ENCODE assay signal across 23 mouse cellular contexts in genomic region chr3:102270779-102271178, GRCm38 (mm10).
DNase-seq lines count a peak whose midpoint lies in the region; ATAC-seq and TF ChIP-seq lines count a peak whose summit lies in the region.
"Had no signal": no experiment of that assay in that cellular context is flagged by ENCODE, and none has a peak within 500 bp of the region (broad histone marks: within the 10 kb centered on the region; RNA-seq: fewer than 3 reads in every experiment).

No protein-coding gene starts in this region.

- peak; percentile 3 for DNase-seq in testis, postnatal 10 days (ENCODE audit: low spot score)
- DNase-seq in testis, postnatal 14 days (ENCODE audit: low spot score) = no peak
- peak; percentile 9 for DNase-seq in MEL-GATA-1-ER (ENCODE audit: extremely low read depth, low read depth)
- DNase-seq in liver, embryonic 14.5 days (ENCODE audit: low read depth in 3 of 3, low spot score in 3 of 3) = peak; percentile 5 to 6 (median 6)
- no peak for DNase-seq in left cerebral cortex, postnatal 4 days
- DNase-seq in kidney, postnatal 25 days = no peak
- DNase-seq in urinary bladder, postnatal 14 days (ENCODE audit: low spot score) = no peak
- DNase-seq: adrenal gland, adult 8-10 months; cerebellum, adult 2 months; gastrocnemius, adult 2 months; kidney, adult 18-20 months; lung, adult 2 months; lung, postnatal 36 days; right cerebral cortex, postnatal 14 days; thymus, postnatal 14 days had no signal

- H3K4me1 ChIP-seq in liver, embryonic 14.5 days (replicated peaks; ENCODE audit: control insufficient read depth in 2 of 2, insufficient read depth in 2 of 2, low read length in 1 of 2) = peaks cover 0 to 5% of the 10 kb centered on the region in 2 experiments; a peak in 2 of 4 replicates
- H3K4me1 ChIP-seq: hindbrain, embryonic 12.5 days; midbrain, embryonic 15.5 days; neural tube, embryonic 12.5 days had no signal

- no peaks in the 10 kb centered on the region for H3K27me3 ChIP-seq in liver, embryonic 14.5 days (ENCODE audit: control insufficient read depth, insufficient read depth, low read length)
- H3K27me3 ChIP-seq: hindbrain, embryonic 12.5 days; midbrain, embryonic 15.5 days; neural tube, embryonic 12.5 days had no signal

- no peak for TF ChIP-seq CTCF in liver, embryonic 14.5 days (IDR thresholded peaks at IDR 0.05; ENCODE audit: low read depth)

- H3K4me3 ChIP-seq in liver, embryonic 14.5 days (ENCODE audit: insufficient read depth in 1 of 2, low read depth in 2 of 2, low read length in 2 of 2) = no peak overlapping the region
- H3K4me3 ChIP-seq: gastrocnemius, adult 2 months; hindbrain, embryonic 12.5 days; midbrain, embryonic 15.5 days; neural tube, embryonic 12.5 days had no signal

- 46% methylated on average over 6 of the region's 6 CpGs for WGBS in liver, embryonic 14.5 days (ENCODE audit: insufficient replicate concordance)

- H3K9ac ChIP-seq in liver, embryonic 14.5 days (replicated peaks) = no peak overlapping the region
- H3K9ac ChIP-seq: hindbrain, embryonic 12.5 days; midbrain, embryonic 15.5 days; neural tube, embryonic 12.5 days had no signal

- H3K9me3 ChIP-seq in liver, embryonic 14.5 days (ENCODE audit: control insufficient read depth, low read length) = no peaks in the 10 kb centered on the region
- H3K9me3 ChIP-seq: hindbrain, embryonic 12.5 days; midbrain, embryonic 15.5 days; neural tube, embryonic 12.5 days had no signal

- peak; percentile 67 for ATAC-seq in liver, embryonic 14.5 days (ENCODE audit: insufficient read depth)
- ATAC-seq: activated CD4-positive, CD25-positive, alpha-beta regulatory T cell, adult 4 months; CD4-positive, CD25-positive, alpha-beta regulatory T cell, adult 4 months; forebrain, embryonic 14.5 days; midbrain, embryonic 15.5 days had no signal

- TF ChIP-seq EP300 in liver, embryonic 14.5 days (IDR thresholded peaks at IDR 0.05; ENCODE audit: low read depth) = 0 out of 2 replicates have a peak, but pooled peaks have one; percentile 16

- no peaks in the 10 kb centered on the region for H3K36me3 ChIP-seq in liver, embryonic 14.5 days (replicated peaks; ENCODE audit: control insufficient read depth, insufficient read depth, low read depth)
- H3K36me3 ChIP-seq: hindbrain, embryonic 12.5 days; midbrain, embryonic 15.5 days; neural tube, embryonic 12.5 days had no signal

- H3K27ac ChIP-seq in liver, embryonic 14.5 days = no peak overlapping the region
- H3K27ac ChIP-seq: gastrocnemius, adult 2 months; hindbrain, embryonic 12.5 days; kidney, postnatal 0 days; midbrain, embryonic 15.5 days; neural tube, embryonic 12.5 days; stomach, postnatal 0 days had no signal

- no peak overlapping the region for H3K4me2 ChIP-seq in liver, embryonic 14.5 days (ENCODE audit: low read depth)
- H3K4me2 ChIP-seq: hindbrain, embryonic 12.5 days; midbrain, embryonic 15.5 days; neural tube, embryonic 12.5 days had no signal

- intact Hi-C loops in left cerebral cortex, postnatal 4 days (cut with DNase I) = no loop called here

Comparison
In these comparisons a context has a peak if more than half of its experiments do, and no peak if none do; other contexts are left out.
1. DNase-seq: peak in testis, postnatal 10 days (single experiment), MEL-GATA-1-ER (single experiment) and liver, embryonic 14.5 days (3 of 3); none in testis, postnatal 14 days (single experiment), left cerebral cortex, postnatal 4 days (single experiment), kidney, postnatal 25 days (0 of 2) and urinary bladder, postnatal 14 days (single experiment).